Mouse (Mus musculus) granulocyte monocyte progenitor cell, adult 5-6 weeks (primary cell): ENCODE measurements around the gene Ppp1r32. TPM values are rescaled to one million over a fixed set of nuclear protein-coding genes. Genes with fewer than 3 reads are reported as not detected.
A peak's percentile ranks its signal among the peaks of the same experiment; 100 is the strongest.

Source experiments
- ATAC-seq: replicated peaks from 2 replicates; pipeline ENCODE4 v1.8.0; 2016; ENCODE audit warnings: mild to moderate bottlenecking, moderate TSS enrichment, inconsistent platforms; ENCODE audit not compliant: poor library complexity, severe bottlenecking
- total RNA-seq, 2 experiments: library from RNA; stranded (forward) in 1 of 2; stranded (reverse) in 1 of 2; fragments of 200-712, 200-1000 nt in 1 of 2; fragments of >200 nt in 1 of 2; fragmentation: Nextera tagmentation in 1 of 2; gene quantifications; 2 replicates each; pipeline ENCODE4 v1.2.3; 2014 to 2017

Ppp1r32 gene
- total RNA-seq (2014; fragmentation: Nextera tagmentation): 1.2 TPM in 1 of 2 replicates, not detected in the other
- not detected in 2 replicates for total RNA-seq (2017)

DNA sequence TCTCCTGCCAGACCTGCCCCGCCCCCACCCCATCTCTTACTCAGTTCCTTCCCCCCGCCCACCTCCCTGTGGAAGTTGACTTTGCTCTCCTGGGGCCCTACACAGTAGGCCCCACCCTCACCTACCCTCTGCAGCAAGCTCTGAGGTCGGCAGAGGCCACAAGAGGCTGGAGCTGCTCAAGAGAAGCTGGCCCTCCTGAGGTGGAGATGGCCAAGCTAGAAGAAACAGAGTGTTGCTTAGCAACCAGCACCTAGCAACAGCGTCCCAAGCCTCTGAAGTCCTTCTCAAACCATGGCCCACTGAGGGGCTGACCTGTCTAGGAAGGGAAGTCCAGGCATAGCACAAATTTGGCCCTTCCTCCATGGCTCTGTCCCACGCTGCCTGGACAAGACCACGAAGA is at the start of gene Ppp1r32:
TSS of gene Ppp1r32 (minus strand) at position 226 of the 400 bp plus-strand sequence.
- no peak for ATAC-seq

GRCm38 (mm10) chr19:10530082-10530481 is 47.4 kb upstream of the Ppp1r32 start:
- ATAC-seq: no peak

DNA sequence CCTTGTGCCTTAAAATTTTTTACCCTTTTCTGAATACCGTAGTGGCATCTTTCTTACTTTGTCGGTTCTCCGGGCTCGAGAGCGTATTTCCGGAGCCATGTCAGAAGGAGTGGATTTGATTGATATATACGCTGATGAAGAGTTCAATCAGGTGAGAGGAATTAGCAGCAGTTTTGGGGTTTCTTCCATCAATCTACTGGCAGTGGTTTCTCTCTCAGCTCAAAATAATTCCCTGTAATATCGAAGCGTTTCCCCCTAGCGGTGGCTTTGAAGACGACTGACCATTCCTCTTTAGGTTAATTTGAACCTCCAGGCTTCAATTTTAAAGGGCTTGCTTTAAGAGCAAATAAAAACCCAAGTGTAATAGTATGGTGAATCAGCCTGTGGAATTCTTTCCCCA is 43.2 kb upstream of the Ppp1r32 start, which contains the start of gene Sdhaf2:
TSS of gene Sdhaf2 (minus strand) at position 233 of the 400 bp plus-strand sequence.
- no peak for ATAC-seq

- peak; percentile 84 for ATAC-seq
Observed at GRCm38 (mm10) chr19:10525106-10525901, 42.6 kb upstream of the Ppp1r32 start, which contains the start of gene Cpsf7. Gene Cpsf7, plus strand, starts transcription at chr19:10525266.

DNA sequence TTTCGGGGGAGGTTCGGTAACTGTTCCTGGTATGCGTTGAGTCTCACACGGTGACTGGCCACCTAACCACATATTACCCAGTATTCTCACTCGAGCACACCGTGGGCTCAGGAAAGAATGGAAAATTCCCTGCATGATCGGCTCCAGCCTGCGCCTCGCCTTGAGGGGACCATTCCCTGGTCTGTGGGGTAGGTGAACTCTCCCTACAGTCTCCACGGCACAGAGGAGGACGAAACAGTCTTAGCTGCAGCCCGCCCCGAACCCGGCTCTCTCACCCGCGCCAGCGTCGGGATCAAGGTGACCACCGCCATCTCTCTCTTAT is 42.0 kb upstream of the Ppp1r32 start:
- peak; percentile 15 for ATAC-seq

- ATAC-seq: no peak
Observed at GRCm38 (mm10) chr19:10523483-10524080, 40.9 kb upstream of the Ppp1r32 start.

- ATAC-seq: no peak
Observed at GRCm38 (mm10) chr19:10521926-10522325, 39.2 kb upstream of the Ppp1r32 start.

DNA sequence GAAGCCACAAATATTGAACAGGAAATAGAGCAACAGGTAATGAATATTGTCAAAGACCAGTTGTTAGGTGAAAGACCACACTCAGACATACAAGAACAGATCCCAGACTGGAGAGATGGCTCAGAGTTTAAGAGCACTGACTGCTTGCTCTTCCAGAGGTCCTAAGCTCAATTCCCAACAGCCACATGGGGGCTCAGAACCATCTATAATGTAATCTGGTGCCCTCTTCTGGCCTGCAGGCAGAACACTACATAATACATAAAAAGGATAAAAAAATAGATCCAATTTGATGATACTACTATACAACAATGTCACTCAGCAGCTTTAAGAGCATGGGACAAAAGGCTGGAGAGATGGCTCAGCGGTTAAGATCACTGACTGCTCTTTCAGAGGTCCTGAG is 37.6 kb upstream of the Ppp1r32 start:
- no peak for ATAC-seq

GRCm38 (mm10) chr19:10510759-10511330 is 28.1 kb upstream of the Ppp1r32 start:
- peak; percentile 88 for ATAC-seq

- peak; percentile 76 for ATAC-seq
Observed at GRCm38 (mm10) chr19:10502571-10502970, 19.8 kb upstream of the Ppp1r32 start.

DNA sequence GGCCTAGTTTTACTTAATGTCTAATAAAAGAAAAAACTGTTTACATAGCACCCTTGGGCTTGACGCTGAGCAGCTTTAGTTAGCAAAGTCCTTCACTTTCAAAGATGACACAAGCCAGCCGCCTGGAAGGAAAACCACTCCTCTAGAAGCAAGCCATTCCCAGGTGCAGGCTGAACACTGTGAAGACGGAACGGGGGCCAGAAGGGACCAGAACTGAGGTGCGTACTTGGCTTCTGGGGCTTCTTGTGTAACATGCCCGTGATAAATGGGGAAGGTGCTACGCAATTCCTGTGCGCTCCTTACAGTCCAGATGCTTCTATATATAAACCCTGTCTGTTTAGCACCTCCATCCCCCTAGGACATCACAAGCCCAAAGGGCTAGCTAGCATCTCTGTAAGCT is 17.9 kb upstream of the Ppp1r32 start:
- no peak for ATAC-seq

GRCm38 (mm10) chr19:10497512-10498160 is 14.9 kb upstream of the Ppp1r32 start:
- peak; percentile 81 for ATAC-seq

GRCm38 (mm10) chr19:10496976-10497375 is 14.2 kb upstream of the Ppp1r32 start:
- ATAC-seq: no peak

- ATAC-seq: no peak
Observed at GRCm38 (mm10) chr19:10495670-10496069, 12.9 kb upstream of the Ppp1r32 start.

GRCm38 (mm10) chr19:10486264-10486738 is 3.6 kb upstream of the Ppp1r32 start:
- ATAC-seq: peak; percentile 74

DNA sequence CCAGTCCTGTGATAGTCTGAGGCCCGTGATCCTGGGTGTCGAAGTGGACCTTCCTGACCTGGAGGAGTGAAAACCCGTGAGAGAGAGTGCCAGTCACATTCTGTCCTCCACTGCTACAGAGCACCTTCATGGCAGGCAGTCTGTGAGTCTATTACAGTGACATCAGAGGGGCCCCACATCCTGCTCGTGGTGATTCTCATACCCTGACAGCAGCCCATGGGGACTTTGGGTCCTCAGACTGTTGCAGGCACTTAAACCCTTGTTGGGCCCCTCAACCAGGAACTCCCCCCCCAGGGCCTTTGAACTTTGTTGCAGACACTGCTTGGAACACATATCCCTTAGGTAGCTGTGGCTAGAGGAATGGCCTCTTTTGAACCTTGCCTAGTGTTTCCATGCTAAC is 3.2 kb downstream of the Ppp1r32 start:
- no peak for ATAC-seq

DNA sequence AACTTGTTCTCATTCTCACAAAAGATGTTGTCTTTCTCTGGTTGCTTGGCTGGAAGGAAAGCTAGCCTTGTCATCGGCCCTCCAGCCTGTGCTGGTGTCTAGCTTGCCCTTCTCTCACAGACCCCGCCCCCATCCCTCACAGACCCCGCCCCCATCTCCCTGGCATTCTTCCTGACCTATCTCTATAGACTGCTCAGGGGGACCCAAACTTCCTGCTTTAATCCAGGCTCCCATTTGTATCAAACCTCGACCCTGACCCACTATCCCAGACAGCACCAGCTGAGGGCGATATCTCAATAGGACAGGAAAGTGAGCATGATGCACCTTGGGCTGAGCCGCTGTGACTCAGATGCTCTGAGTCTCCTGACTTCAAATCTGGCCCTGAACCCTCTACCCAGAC is 8.9 kb downstream of the Ppp1r32 start:
- ATAC-seq: no peak

DNA sequence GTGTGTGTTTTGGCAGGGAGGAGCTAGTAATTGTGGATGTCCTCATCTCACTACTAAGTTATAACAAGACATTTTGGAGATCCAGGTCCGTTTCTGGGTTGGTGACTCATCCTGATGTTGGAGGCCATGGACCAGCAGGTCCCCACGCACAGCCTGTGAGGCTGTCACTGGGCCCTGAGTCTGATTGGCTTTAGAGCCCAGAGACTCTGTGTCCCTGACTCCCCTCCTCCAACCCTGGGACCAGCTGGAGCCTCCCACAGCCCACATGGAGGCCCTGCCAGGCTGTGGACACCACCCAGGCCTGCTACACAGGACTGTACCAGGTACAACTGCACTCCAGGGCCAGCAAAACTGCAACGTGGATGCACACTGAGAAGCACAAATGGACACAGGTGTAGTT is 9.8 kb downstream of the Ppp1r32 start:
- ATAC-seq: no peak

- no peak for ATAC-seq
Observed at GRCm38 (mm10) chr19:10469171-10469658, 13.5 kb downstream of the Ppp1r32 start.

DNA sequence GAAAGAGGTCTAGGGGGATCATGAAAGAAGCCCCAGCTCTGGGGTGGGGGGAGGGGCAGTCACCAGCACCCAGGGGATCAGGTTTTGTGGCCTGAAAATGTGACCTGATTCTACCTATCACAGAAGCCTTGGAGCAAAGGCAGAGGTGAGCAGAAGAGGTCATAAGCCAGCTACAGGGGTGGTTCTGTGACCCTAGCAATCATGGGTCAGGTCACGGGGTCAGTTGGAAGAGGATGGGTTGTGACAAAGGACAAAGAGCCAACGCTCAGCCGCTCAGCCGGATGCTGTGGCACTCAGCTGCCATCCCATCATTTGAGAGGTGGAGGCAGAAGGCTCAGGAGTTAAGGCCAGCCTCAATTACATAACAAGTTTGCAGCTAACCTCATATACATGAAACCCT is 18.3 kb downstream of the Ppp1r32 start:
- no peak for ATAC-seq

DNA sequence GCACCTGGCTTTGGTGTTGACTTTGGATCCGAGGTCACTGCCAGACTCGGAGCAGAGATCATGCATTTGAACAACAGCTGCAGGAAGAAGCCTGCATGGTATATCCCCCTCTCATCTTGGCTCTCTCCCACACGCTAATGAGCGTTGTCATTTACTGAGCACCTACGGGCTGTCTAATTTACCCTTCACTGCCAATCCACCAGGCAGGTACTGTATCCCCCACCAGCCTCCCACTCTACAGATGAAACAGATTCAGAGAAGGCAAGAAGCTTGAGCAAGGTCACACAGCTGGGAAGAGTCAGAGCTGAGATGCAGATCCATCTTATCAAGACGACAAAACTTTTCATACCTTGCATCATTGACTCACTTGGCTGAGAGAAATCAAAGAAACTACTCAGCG is 21.1 kb downstream of the Ppp1r32 start:
- ATAC-seq: no peak
